8 mouse cellular contexts compared by ENCODE assay signal in genomic region chr4:129263225-129264021, GRCm38 (mm10). TPM values are rescaled to one million over a fixed set of nuclear protein-coding genes. Genes with fewer than 3 reads are reported as not detected.
DNase-seq lines count a peak whose midpoint lies in the region; ATAC-seq and TF ChIP-seq lines count a peak whose summit lies in the region.

No protein-coding gene starts in this region.

- POLR2A ChIA-PET in Patski (lab: Charles Lee): interaction anchor here (1.3 kb wide), 1 partner anchor 20 kb away, joined by 3 read pairs; no protein-coding TSS in a partner anchor

- H3K27ac ChIP-seq in heart, embryonic 13.5 days (replicated peaks): peak overlapping the region; percentile 70

- no peak overlapping the region for H3K4me3 ChIP-seq in heart, embryonic 13.5 days

- peak overlapping the region; percentile 39 for H3K4me2 ChIP-seq in heart, embryonic 13.5 days

- peak overlapping the region; percentile 54; the same call in 1 of the 2 replicates for H3K9ac ChIP-seq in heart, embryonic 13.5 days

- ATAC-seq in Patski: peak; percentile 68
- peak; percentile 66; the same call in 1 of the 2 replicates for ATAC-seq in heart, embryonic 13.5 days (ENCODE audit: extremely low read depth, insufficient number of reproducible peaks, low FRiP score, low TSS enrichment)

- no peaks in the 10 kb centered on the region for H3K27me3 ChIP-seq in Patski
- H3K27me3 ChIP-seq in heart, embryonic 13.5 days (replicated peaks): peaks cover 59% of the 10 kb centered on the region

- in situ Hi-C loops in Patski (cut with MboI; ENCODE audit: low pct_unique_long_range_greater_than_20kb): no loop called here

- no peaks in the 10 kb centered on the region for H3K36me3 ChIP-seq in heart, embryonic 13.5 days

- 20% methylated on average over 19 of the region's 19 CpGs for WGBS in heart, embryonic 13.5 days

- CTCF ChIA-PET in Patski (lab: Charles Lee): interaction anchor here (1.7 kb wide), 1 partner anchor 9 kb away, joined by 3 read pairs; no protein-coding TSS in a partner anchor

- DNase-seq in gastrocnemius, adult 18-20 months (ENCODE audit: low spot score): peak; percentile 35
- DNase-seq in gastrocnemius, postnatal 10 days: no peak
- no peak for DNase-seq in Patski (ENCODE audit: low read depth, low spot score)
- peak; percentile 75 for DNase-seq in embryo, embryonic 10 days (ENCODE audit: low spot score)
- DNase-seq in kidney, postnatal 14 days: peak; percentile 70
- peak; percentile 81 for DNase-seq in lung, postnatal 10 days
- peak; percentile 69 for DNase-seq in telencephalon, adult 2 months (ENCODE audit: low read depth, low spot score)

- H3K4me1 ChIP-seq in heart, embryonic 13.5 days: peaks cover 19% of the 10 kb centered on the region

- H3K9me3 ChIP-seq in heart, embryonic 13.5 days: no peaks in the 10 kb centered on the region

- no peak for TF ChIP-seq CTCF in Patski (IDR thresholded peaks at IDR 0.05)

RNA-seq across cellular contexts. Expression of gene C77080, which starts 2.2 kb away (rescaled TPM):
- total RNA-seq in gastrocnemius, adult 18-20 months (2021): 1 to 10 TPM; 1.4 to 1.8 TPM
- total RNA-seq in gastrocnemius, postnatal 10 days (2021): 1 to 10 TPM; 2.6 to 4.9 TPM
- polyA plus RNA-seq in Patski (2021): 47.3 TPM
- polyA plus RNA-seq in heart, embryonic 13.5 days (2015; fragmentation: Nextera tagmentation; extraction: Ambion mirVana): 1.8 and 2.3 TPM in 2 replicates

RNA-seq across cellular contexts. Expression of gene Sync, which starts 24.0 kb away (rescaled TPM):
- 10 to 100 TPM; 49.2 to 49.5 TPM for total RNA-seq in gastrocnemius, adult 18-20 months (2021)
- 10 to 100 TPM; 63.6 to 64.4 TPM for total RNA-seq in gastrocnemius, postnatal 10 days (2021)
- 4.9 TPM for polyA plus RNA-seq in Patski (2021)
- 1.1 and 1.6 TPM in 2 replicates for polyA plus RNA-seq in heart, embryonic 13.5 days (2015; fragmentation: Nextera tagmentation; extraction: Ambion mirVana)

Comparison
In these comparisons a context has a peak if more than half of its experiments do, and no peak if none do; other contexts are left out.
1. DNase-seq: peak in gastrocnemius, adult 18-20 months (single experiment), embryo, embryonic 10 days (single experiment), kidney, postnatal 14 days (single experiment), lung, postnatal 10 days (single experiment) and telencephalon, adult 2 months (single experiment); none in gastrocnemius, postnatal 10 days (single experiment) and Patski (single experiment).